Mouse (Mus musculus): Measurements from ENCODE around the gene Capn15.

The Capn15 gene

DNA sequence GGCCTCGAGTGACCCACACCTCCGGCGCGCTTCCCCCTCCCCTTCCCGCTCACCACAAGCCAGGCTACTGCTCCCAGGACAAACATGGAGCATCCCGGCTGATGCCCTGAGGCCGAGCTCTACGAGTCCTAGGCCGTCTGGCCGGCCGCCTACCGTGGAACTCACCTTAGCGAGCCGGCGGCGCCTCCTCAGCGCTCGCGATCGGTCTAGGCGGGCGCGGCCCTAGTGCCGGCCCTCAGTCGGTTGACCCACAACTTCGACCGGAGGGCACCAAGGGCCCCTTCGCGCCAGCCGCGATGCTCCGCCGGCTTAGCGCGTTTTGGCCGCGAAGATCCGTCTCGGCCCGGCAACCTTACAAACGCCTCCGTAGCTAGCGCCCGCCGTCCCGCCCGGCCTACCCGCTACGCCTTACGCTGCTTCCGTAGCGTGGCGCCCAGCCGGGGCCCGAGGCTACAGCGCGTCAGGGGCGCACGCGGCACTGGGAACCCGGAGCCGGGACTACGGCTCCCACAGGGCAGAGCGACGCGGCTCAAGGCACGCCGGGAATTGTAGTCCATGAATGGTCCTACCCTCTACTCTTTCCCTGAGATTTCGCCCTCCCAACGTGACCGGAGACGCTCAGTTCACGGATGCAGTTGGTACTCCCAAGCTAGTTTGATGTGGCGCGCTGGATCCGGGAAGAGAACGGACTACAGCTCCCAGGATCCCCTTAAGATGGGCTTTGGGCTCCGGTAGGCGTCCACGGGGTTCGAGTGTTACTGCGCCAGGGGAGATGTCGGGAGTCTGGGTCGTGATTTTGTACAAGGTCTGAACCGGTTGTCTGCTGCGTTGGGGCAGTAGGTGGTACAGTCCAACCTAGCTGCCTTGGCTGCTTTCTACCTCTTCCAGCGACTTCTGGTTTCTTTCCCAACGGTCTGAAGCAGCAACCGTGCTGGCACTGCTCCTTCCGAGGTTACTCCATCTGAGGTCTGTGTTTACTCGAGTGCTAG, at the start of gene Capn15:
Capn15 (minus strand) TSS at position 491 of the 989 bp plus-strand sequence.
- peak; percentile 86 for DNase-seq (ENCODE audit: low spot score)

DNA sequence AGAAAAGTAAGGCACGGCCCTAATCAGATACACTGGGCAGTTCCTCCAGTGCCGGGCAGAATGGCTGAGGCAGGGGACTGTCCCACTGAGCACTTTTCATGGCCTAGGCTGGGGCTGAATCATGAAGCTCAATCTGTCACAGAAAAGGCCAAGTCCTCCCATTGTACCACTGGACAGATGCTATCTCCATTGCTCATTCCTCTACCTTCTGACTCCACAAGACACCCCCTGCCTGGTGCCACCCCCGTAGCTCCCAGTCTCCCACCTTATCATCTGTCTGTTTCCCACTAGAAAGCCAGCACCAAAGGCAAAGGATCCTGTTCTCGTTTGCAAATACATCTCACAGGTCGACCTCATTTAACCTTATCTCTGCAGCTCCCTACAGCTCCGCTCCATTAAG, 46.4 kb upstream of the Capn15 start:
- DNase-seq (ENCODE audit: low spot score), result no peak

DNA sequence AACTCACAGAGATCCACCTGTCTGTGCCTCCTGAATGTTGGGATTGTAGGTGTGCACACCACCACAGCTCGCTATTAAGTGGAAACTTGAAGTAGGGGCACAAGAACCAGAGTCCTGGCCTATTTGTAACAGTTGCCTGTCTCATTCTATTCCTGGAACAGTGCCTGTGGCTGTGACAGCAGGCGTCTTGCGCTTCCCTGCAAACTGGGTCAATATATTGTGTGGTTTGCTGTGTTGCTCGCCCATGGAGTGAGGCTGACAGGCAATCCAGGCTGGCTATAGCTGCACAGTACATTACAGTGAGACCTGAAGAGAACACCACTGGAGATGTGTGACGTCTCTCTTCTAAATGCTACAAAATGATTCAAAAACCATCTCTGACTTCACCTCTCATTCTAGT, 46.0 kb upstream of the Capn15 start:
- DNase-seq (ENCODE audit: low spot score), result no peak

DNA sequence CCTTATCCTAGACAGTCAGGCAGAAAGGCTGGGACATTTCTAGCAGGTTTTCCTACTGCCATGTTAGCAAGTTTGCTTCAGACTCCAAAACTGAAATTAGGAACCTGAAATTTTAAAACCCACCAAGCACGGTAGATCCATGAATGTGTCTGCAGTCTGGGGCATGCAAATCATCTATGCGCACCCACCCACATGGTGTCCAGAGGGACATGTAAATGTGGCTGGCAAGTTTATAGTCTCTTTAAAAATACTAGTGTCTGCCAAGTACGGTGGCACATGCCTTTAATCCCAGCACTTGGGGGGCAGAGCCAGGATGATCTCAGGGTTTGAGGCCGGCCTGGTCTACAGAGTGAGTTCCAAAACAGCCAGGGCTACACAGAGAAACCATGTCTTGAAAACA, 42.7 kb upstream of the Capn15 start:
- no peak for DNase-seq (ENCODE audit: low spot score)

DNA sequence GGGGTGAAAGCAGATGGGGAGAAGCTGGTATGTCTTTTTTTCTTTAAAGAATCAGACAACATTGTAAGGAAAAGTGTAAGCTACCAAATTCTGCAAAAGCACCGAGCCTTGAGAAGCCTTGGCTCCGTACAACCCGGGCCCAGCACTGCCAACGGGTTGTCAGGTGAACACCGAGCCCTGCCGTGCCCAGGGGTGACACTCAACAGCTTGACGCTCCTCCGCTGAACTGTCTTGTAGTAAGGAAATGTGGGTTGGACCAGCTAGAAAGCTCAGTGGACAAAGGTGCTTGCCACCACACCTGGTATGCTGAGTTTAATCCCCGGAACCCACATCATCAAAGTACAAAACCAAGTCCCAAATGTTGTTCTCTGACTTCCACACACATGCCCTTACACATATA, 39.1 kb upstream of the Capn15 start:
- no peak for DNase-seq (ENCODE audit: low spot score)

DNA sequence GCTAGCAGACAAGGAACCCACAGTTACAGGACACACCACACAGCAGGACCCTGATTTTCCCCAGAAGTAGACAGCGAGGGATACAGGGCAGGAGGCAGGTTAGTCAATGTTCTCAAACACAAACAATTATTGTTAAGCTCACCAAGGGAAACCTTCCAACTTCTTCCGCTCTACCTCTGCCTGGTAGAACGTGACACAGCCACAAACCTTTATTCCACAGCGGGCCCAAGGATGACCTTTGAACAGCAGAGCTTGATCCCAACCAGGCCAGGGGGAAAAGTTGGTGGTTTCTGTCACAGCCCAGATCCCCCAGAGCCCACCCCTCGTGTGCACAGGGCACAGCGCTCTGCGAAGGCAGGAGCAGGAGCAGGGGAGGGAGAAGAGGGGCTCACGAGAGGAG, 38.4 kb upstream of the Capn15 start:
- DNase-seq (ENCODE audit: low spot score), result no peak

DNA sequence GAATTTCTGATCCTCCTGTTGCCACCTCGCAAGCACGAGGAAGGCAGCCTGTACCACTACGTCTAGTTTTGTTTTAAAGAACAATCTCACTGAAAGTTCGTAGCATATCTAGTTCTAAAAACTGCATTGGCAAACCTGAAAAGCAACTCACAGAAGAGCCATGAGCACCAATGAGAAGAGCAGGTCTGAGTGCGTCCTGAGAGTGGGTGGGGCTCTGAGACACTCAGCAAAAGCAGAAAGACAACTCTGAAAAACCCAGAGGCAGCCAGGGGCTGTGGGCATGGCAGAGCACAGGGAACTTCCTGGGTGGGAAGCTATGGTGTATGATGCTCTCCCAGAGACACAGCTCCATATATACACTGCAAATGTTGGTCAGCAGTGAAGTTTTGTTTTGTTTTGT, 37.6 kb upstream of the Capn15 start:
- no peak for DNase-seq (ENCODE audit: low spot score)

DNA sequence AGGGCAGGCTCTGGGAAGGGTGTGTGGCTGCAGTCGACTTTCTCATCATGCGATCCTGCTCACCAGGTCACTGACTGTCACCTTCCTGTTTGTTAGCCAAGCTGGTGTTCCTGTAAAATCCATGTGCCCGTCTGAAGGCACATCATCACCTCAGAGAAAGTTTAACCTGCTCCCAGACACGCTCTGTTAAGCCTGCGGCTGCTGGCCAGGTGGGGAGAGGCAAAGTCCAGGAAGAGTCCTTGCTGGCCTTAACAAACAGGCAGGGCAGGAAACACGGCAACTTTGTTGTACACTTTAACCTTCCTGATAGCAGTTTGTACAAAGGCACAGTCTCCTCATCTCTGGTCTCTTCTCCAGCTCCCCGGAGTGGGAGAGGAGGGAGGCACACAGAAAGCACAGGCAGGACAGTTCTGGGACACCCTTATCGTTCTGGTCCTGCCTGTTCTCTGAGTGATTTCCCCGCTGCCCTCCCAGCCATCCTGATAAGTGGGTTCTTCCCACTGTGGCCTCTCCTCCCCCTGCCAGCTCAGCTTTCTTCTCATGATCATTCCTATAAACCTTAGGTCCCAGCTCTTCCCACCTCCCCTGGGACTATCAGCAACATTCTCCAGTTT, 36.2 kb upstream of the Capn15 start:
- no peak for DNase-seq (ENCODE audit: low spot score)

DNA sequence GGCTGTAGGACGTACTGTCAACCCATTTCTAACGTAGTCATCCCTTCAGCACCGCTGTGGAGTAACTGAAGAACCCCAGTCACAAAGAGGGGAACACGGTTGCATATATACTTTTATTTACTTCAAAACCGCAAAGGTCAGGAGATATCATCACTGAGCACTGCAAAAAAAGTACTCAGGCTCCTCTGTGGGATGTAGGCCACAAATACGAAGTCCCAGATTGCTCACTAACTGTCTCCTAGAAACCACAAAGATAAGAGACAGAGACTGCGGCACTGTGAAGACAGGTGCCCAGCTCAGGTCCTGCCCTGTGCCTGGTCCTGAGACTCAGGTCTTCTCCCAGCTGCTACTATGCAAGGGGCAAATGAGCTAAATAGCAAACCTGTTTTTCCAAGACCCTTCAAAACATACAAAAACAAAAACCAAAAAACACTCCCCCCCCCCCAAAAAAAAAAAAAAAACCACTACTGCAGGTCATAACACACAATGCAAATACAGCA, 35.3 kb upstream of the Capn15 start:
- no peak for DNase-seq (ENCODE audit: low spot score)

DNA sequence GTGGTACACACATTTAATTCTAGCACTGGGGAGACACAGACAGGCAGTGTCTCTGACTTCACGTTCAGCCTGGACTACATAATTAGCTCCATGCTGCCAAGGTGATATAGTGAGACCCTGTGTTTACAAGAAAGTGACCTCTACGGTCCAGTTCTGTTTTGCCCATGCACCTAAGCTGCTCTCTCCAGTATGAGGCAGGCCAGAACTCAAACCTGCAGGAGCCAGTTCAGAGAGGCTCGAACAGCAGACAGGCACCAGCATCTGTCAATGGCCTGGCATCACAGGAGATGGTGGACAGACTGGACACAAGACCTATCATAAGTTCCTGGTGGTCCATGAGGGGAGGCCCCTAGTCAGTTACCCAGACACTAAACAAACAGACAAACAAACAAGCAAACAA, 32.8 kb upstream of the Capn15 start:
- DNase-seq (ENCODE audit: low spot score), result no peak

DNA sequence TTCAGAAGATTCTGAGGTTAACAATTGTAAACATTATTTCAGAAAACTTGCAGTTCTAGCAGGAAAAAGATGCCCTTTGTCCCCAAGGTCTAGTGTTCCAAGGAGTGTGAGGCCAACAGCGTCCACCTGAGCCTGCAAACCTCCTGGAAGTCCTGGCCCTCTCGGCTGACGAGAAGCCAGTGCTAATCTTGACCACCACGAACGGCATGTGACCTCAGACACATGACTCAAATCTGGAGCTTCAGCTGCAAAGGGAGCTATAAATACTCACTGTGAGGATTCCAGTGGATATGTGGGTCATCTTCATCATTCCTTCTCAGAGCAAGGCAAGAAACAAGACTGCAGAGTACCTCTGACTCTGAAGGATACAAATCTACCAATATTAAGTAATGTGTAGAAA, 32.4 kb upstream of the Capn15 start:
- DNase-seq (ENCODE audit: low spot score), result no peak

DNA sequence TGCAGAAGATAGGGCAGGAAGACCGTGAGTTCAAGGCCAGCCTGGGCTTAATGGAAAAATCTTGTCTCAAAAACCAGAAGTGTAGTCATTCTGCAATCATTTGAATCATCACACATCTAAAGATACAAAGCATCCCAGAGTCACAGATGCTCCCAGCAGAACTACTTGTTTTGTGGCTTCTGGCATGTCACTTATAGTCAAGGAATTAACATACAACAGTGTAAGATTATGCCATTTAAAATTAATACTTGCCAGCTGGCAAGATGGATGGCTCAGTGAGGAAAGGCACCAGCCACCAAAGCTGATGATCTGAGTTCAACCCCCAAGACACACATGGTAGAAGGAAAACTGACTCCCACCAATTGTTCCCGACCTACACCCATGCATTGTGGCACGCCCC, 31.4 kb upstream of the Capn15 start:
- no peak for DNase-seq (ENCODE audit: low spot score)

DNA sequence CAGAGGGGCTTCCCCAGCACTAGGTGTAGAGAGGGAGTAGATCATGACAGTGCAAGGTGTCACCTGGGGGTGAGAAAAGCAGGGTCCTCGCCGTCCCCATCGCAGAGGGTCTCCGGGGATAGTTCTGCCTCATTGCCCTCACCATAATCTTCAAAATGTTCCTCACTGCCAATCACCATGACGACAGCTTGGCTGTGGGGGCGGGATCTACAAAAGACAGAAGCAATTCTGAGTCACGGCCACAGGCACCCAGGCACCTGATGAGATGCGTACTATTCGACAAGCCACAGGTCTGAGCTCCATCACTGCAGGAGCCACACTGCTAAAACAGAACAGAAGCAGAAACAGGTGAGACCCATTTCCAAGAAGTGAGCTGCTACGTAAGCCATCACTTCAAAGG, 28.1 kb upstream of the Capn15 start:
- no peak for DNase-seq (ENCODE audit: low spot score)

DNA sequence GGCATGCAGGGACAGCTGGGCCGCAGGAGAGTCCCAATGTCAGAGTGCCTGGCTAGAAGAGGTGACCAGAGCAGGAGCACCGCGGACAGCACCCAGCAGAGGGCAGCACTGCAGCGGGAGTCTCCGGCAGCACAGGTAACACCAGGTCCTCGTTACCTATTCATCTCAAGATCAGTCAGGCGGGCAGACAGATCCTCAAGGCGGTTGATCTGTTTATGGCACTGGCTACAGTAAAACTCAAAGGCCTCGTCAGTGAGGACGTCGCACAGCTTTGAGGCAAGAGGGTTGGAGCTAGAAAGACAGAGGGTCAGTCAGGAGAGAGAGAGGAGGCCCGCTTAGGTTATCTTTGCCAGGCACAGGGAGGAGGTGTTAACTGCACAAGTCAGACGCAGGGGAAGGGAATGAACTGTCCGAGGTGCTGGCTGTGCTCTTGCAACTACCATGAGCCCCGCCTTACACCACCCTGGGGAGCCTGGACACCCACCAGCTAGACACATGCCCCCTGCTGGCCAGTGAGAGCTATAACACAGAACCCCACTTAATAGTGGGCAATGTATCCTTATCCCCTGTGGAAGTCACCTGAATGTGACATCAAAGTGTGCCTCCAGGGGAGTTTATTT, 26.4 kb upstream of the Capn15 start:
- DNase-seq (ENCODE audit: low spot score), result peak; percentile 50

DNA sequence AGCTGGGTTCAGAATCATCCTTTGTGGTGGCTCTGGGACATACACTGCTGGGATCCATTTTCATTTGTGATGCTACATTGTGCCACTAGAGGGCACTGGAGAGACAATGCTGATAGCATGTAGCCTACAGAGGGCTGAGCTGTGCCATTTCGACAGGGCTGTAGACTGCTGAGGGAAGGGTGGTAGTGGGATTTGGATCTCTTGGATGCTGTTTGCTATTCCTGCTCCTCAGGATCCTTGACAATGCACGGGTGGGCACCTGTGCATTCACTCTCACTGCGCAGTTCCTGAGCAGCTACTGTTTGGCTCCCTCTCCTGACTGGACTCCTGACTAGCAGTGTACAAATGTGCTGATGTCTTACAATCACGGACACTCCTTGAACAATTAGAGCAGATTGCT, 23.9 kb upstream of the Capn15 start:
- DNase-seq (ENCODE audit: low spot score), result peak; percentile 79

DNA sequence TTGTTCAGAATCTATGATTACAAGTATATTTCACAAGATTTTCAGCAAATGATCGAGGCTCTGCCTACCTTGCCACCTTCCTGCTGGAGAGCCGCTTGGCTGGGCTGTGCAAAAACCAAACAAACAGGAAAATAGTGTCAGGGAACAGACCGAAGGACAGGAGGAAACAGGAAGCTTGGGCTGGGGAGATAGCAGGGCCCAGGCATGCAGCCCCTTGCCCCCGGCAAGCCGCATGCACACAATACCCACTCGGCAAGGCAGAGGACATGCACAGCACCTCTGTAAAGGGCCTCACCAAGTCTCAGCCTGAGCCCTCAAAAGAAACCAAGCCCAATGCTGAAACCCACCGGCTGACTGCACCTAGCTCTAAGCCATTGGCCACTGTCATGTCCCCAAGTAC, 23.2 kb upstream of the Capn15 start:
- no peak for DNase-seq (ENCODE audit: low spot score)

DNA sequence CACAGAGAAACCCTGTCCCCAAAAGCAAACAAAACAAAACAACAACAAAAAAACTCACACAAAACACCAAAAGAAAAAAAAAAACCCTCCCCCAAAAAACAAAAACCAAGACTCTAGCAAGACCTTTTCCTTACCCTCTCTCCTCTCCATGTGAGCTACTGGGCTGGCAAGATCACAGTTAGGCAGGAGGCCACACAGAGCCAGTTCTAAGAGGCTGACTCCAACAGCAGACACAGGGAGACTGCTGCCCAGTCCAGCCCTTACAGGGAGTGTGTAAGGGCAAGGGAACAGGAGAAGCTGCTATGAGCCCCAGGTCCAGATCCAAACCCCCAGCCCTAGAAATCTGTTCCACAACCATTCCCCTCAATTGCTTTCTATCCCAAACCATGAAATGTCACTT, 22.7 kb upstream of the Capn15 start:
- DNase-seq (ENCODE audit: low spot score), result no peak

DNA sequence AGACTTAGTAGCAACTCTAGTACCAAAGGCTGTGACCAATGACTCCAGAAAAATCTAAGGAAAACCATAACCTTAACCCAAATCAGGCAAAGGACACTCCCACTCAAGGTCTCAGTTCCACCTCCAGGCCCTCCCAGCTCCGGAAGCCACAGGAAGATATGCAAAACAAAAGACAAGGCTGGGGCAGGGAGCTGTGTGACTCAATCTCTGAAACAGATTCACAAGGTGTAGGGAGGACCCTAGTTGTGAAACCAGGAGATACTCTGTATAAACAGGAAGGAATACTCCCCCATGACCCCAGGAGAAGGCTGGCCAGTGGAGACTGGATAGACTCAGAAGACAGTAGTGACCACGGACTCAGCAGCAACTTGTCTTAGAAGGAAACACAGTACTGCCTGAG, 22.1 kb upstream of the Capn15 start:
- no peak for DNase-seq (ENCODE audit: low spot score)

DNA sequence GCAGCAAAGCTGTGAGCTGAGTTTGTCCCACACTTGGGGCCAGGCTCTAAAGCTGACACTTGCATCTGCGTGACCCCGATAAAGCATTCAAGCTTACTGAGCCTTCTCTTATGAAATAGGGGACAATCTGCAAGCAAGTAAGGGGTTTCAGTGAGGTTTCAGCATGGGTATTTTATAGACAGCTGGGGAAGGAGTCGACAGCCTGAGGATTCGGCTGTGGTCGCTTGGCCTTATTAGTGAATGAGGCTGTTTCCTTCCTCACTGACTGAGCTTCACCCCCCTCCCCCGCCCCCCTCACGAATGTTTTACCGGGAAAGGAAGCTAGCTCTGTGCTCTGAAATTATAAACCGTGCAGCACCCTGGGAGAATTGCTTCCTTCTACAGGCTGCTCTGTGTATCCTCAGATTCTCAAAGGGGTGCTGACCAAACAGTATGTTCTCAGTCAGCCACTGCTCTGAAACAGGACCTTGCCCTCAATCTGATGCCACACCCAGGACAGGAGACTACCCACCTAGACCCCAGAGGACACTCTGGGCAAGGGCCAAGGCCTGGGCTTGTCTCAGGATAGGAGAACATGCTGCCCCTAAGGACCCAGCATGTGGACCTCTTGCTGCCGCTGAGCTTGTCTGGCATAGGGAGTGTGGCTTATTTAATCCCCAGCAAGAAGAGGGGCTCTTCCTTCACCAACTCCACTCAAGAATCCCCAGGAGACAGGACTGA, 20.3 kb upstream of the Capn15 start:
- no peak for DNase-seq (ENCODE audit: low spot score)

DNA sequence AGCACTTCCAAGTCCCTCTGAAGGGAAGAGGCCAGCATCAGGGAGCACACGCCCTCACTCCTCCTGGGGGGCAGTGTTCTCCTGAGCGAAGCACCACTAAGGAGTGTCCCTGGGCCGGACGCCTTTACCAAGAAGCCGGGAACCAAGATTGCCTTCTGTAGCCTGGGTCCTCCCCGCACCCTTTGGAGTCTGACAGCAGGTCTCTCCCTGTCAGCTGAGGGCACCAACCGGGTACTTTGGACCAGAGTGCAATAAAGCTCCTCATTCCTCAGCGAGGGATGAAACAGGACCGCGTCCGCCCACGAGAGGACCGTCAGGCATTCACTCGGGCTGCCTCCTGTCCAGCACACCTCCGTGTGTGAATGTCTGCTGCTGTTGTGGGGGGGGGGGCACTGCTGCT, 19.1 kb upstream of the Capn15 start:
- no peak for DNase-seq (ENCODE audit: low spot score)

DNA sequence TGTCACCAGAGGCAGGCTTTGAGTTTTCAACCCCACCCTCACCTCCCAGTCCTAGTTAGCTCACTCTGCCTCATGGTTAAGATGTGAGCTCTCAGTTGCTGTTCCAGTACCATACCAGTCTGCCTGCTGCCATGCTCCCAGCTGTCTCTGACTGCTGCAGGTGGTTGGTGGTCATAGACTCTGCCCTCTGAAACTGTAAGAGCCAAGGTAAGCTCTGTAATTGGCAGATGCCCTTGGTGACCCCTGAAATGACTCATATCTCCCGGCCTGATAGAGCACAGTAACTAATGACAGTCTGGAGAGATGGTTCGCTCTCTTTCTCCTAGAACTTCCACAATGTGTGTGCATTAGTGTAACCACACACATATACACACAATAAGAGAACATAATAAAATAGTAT, 18.3 kb upstream of the Capn15 start:
- no peak for DNase-seq (ENCODE audit: low spot score)

DNA sequence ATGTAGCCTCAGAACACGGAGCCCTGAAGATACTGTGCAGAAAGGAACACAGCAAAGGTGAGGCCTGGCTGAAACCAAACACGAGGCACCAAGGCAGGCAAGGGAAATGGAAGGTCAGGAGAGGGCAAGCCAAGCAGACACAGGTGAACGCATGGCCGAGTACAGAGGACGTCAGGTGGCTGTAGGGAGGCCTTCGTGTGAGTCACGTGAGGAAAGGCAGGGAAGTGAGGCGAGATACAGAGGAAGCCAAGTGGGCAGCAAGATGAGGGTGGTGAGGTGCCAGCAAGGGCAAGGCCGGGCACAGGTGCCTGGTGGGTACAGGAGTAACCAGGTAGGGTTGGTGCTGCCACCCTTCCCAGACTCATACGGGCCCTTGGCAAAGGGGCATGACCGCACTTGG, 12.8 kb upstream of the Capn15 start:
- no peak for DNase-seq (ENCODE audit: low spot score)

Data from ovary, postnatal 14 days (tissue).